Mouse (Mus musculus) adrenal gland, postnatal 4 days (tissue): ENCODE data around the gene Tab1. TPM values are rescaled to one million over a fixed set of nuclear protein-coding genes. Genes with fewer than 3 reads are reported as not detected.

Experiments
- DNase-seq, 2 experiments: peaks; one replicate each; pipeline ENCODE4 v3.0.0; 2021 to 2022; ENCODE audit warnings: low spot score in 2 of 2, mixed read lengths in 2 of 2
- total RNA-seq, 2 experiments: library from RNA; stranded (reverse); gene quantifications; 2 replicates each; pipeline ENCODE4 v1.2.3; 2021

Gene Tab1
- total RNA-seq, 2 experiments from 2014 or later: 37.6 to 37.8 TPM

DNA sequence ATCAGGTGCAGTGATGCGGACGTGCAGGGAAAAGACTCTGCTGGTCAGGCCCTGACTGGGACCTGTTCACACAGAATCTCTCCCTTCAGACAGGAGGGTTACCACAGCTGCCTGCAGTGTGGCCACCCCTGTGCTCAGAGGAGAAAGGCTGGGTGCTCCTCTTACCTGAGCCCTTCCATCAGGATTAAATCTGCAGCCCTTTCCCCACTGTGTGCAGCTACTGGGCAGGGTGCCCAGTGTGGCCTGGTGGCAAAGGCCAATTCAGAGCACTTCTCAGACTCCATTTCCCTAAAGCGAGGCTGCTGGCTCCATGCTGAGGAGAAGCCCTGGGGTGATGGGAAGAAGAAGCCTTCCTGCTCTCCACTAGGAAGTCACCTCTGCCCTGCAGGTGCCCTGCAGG is 28.3 kb downstream of the Tab1 start:
- no peak for DNase-seq

DNA sequence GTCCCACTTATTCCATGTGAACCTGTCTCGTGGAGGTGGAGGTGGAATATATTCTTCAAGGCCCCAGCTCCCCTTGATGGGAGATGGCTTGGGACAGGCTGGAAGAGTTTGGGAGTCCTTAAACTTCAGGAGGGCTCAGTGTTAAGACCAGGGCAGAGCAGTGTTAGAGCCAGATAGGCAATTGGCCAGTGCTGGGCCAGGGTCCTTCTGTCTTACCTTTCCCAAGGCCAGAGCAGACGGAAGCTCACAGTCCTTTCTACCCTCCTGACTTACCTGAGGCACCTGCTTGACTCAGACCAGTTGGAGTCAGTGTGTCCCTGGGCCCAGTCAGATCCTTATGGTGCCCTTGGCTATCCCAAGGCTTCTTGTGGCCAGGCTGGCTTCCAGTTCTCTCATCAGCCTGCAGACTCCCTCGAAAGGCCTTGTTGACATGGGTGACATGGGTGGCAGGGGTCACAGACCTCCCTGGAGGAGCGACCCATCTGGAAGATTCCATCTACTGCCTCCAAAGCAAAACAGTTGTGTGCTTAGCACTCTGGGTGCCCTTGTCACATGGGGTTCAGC is 29.6 kb downstream of the Tab1 start:
- no peak for DNase-seq

DNA sequence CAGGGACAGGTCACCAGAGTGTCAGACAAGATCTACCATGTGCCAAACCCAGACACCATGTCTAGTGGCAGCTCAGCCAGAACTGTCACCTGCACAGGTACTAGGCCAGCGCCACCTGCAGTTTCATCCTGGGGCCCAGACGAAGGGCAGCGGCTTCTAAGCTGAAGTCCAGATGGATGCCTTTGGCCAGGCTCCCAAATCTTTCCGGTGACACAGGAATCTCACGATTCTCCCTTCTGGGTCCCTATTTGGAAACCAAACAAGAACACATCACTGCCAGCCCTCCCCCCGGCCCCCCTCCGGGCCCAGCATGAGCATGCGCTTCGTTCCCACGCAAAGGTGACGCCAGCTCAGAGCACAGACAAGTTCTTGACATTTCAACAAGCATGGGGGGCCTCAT is 30.3 kb downstream of the Tab1 start:
- no peak for DNase-seq

DNA sequence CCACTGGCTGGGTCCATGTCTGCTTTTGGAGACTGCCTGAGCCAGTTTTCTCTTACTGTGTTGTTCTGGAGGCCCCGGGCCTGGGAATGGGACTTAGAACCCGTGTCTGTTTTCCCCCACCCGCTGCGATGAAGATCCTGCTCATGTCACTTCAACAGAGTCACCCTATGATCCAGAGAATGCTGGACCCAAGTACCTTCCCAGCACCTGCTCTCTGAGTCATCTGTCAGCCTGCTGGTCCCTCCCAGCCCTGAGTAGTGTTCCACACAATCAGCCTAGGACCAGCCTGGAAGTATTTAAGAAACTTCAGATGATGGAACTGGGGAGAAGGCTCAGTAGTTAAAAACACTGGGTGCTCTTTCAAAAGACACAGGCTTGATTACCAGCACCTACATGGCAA is 30.8 kb downstream of the Tab1 start:
- no peak for DNase-seq

DNA sequence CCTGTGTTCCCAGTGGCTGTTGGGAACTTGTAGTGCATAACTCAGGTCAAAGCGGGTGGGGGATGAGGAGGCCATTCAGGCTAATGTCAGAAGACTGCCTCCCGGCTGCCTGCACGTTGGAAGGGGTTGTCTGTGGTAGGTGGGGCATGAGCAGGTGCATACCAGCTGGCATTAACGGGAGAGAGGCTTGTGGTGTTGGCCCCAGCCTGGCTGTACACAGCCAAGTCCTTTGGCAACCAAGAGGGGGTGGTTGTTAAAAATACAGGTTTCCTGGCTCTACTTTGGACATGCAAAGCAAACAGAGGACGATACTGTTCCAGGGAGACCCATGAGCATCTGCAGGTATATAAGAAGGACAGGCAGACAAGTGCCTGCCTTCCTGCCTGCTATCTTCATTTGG is 32.5 kb downstream of the Tab1 start:
- no peak for DNase-seq

- no peak for DNase-seq
Observed at GRCm38 (mm10) chr15:80169484-80169883, 36.6 kb downstream of the Tab1 start.

DNA sequence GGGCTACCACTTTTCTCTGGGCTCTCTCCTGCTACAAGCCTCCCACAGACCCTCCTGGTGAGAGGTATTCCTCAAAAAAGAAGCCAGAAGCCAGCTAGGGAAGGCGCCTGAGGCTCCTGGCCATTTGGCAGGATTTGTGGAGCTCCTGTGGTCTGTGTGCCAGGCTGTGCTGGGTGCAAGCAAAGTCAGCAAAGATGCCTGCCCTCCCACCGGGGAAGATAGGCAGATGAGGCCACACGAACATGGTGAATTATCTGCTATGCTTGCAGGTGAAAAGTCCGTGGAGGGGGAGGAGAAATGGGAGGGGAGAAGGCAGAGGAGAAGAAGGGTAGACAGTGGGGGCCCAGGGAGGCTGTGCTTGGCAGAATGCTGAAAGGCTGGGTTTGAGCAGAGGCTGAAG is 37.4 kb downstream of the Tab1 start:
- DNase-seq: no peak

- no peak for DNase-seq
Observed at GRCm38 (mm10) chr15:80171286-80171685, 38.4 kb downstream of the Tab1 start.

GRCm38 (mm10) chr15:80171791-80172190 is 38.9 kb downstream of the Tab1 start:
- no peak for DNase-seq

DNA sequence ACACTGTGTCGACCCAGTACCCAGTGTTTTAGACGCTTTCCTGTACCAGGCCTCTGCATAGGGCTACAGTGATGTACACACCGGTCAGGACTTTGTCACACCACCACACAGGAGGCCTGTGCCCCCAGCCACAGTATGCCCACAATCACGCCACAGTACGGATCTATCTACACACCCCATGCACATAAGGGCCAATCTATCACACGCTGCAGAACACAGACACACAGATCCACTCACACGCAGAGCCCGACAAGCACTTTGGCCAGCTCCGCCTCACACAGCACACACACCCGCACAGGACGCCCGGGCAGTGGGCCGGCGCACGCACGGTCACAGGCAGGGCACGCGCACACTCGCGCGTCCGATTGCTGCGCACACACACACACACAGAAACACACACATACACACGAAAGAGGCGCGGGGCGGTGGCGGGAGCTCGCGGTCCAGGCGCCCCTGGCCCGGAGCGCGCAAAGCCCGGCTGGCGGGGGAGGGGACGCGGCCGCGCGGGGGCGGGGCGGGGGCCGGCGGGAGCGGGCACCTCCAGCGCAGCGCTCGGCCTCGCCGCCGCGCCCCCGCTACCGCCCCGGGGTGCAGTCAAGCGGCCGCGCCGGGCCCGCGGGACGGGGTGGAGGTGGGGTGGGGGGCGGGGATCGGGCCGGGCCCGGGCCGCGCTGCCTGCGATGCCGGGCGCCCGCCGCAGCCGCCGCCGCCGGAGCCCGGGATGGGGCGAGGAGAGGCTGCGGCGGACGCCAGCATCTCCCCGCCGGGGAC is 40.3 kb downstream of the Tab1 start, which contains the start of gene Mgat3:
Mgat3 (plus strand) TSS at position 721 of the 771 bp plus-strand sequence.
- DNase-seq: no peak

DNA sequence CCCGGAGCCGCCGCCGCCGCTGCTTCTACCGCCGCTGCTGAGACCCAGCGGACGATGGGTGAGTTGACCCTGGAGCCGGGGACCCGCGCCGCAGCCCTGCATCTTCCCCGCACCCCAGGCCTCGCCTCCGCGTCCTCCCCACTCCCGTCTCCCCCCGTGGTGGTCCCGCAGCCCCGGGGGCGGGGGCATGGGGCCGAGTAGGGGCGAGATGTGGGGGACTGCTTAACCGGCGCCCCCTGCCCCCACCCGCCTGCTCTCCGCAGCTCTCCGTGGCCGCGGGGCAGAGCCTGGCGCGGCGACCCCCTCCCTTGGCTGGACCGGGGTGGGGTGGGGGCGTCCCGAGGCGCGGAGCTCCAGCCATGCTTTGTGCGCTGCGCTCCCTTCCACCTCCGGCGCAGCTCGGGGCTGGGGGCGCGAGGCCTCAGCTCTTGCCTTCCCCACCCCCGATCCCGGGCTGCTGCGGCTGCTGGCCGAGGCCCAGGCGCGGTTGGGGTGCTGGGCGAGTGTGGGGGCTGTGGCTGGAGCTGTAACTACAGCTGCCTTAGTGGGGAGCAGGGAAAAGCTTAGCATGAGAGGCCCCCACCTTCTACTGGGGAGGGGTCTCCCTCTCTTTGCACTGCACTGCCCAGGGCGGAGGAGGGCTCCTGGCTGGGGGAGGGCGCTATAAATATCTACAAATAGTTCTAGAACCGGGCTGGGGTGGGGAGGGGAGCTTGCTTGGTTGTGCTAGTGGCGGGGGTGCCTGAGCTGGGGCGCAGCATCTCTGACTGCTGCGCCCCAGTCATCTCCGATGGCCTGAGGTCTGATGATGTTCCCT is 41.1 kb downstream of the Tab1 start:
- DNase-seq: no peak

- DNase-seq: no peak
Observed at GRCm38 (mm10) chr15:80174598-80174875, 41.6 kb downstream of the Tab1 start.

- no peak for DNase-seq
Observed at GRCm38 (mm10) chr15:80175316-80175715, 42.4 kb downstream of the Tab1 start.

- no peak for DNase-seq
Observed at GRCm38 (mm10) chr15:80175756-80176155, 42.8 kb downstream of the Tab1 start.

- no peak for DNase-seq
Observed at GRCm38 (mm10) chr15:80181561-80181960, 48.6 kb downstream of the Tab1 start.

- no peak for DNase-seq
Observed at GRCm38 (mm10) chr15:80182072-80182700, 49.3 kb downstream of the Tab1 start.

DNA sequence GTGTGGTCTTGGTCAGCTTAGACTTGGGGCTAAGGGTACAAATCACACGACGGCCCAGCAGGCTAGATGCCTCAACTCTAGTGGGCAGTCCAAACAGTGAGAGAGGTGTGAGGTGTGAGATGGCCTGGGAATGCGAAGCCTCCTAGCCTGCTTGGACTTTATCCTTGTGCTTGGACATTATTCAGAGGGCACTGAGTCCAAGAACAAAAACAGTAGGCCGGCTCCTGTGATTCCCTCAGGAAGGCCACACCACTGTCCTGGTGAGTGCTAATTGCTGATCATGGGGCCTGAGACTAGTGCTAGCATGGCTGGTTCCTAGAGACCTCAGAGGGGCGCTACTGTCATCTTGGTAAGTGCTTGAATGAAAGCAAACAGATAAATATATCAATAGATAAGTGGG is 56.0 kb downstream of the Tab1 start:
- no peak for DNase-seq

DNA sequence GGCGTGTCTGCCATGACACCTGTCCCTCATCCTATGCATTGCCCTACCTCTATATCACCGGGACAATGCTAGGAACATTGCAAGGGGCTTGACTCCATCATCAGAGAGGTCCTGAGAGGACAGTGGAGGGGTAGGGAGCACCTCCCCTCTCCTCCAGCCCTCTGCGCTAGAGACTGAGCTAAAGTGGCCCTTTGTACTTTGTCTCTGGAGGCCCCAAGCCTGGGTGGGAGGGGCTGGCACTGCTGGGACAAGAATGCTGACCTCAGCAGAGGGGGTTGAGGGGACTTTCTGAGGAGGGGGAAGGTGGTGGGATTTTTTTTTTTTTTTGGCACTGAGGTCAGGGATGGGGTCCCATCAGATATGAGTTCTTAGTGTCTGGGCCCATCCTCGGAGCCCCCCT is 57.1 kb downstream of the Tab1 start:
- no peak for DNase-seq

GRCm38 (mm10) chr15:80191585-80192245 is 58.8 kb downstream of the Tab1 start:
- DNase-seq: no peak

DNA sequence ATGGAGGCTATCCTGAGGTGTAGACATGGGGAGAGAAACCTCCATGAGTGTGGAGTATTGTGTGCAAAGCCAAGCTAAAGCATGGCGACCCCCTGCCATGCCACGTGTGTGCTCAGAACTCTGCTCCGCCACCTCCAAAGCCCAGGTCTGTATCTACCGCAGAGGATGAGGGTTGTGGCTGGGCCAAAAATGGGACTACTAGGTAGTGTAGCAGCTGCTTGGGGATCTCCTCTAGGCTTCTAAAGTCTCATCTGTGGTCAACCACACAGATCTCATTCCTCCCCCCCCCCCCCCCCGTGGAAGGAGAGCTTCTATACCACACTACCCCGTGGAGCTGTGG is 59.3 kb downstream of the Tab1 start:
- no peak for DNase-seq

DNA sequence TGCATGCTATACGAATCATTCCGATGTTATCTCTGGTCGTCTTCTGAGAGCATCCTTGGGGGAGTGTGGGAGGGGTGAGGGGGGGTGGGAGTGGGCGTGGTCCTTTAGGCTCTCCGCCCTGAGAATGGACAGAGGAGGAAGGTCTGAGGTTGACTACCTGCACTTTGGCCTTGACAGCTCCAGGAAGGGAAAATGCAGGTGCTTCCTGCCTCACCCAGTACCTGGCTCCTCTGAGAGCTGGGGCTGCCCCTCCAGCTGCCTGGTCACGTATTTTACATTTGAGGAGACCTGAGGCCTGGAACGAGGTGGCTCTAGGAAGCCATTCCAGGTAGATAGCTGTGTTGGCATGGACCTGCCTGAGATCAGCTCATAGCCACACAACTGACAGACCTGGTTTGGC is 59.9 kb downstream of the Tab1 start:
- no peak for DNase-seq

DNA sequence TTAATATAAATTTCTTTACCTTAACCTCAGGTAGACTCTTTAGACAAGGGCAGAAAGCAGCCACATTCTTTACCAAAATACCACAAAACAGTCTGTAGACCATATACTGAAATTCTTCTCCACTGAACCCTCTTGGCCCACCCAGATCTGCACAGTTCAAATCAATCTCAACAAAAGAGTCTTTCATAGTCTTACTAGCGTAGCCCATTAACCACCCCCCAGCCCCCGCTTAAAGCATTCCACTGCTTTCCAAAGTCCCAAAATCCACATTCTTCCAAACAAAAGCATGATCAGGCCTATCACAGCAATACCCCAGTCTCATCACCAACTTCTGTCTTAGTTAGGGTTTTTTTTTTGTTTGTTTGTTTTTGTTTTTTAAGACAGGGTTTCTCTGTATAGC is 66.6 kb downstream of the Tab1 start:
- DNase-seq: no peak
